Mouse (Mus musculus) spleen, adult 2 months (tissue): ENCODE measurements around the gene Kank3.

Experiments used
- CTCF ChIP-seq: fragments of 200-500 bp; IDR thresholded peaks from 2 replicates; pipeline ENCODE4 v1.5.1; 2011; ENCODE audit warnings: mild to moderate bottlenecking, inconsistent platforms; ENCODE audit not compliant: insufficient read depth, insufficient read length, insufficient replicate concordance; ENCODE audit errors: extremely low read depth
- POLR2A ChIP-seq: fragments of 200-500 bp; IDR thresholded peaks from 2 replicates; pipeline ENCODE4 v1.6.1; 2011; ENCODE audit warnings: low read depth, low read length, inconsistent platforms

- TF ChIP-seq CTCF, result no peak
- TF ChIP-seq POLR2A, result no peak
Measured at GRCm38 (mm10) chr17:33798306-33798705, 12.0 kb upstream of the Kank3 start.
